Mouse (Mus musculus) MEL (cell line): ENCODE data around the gene Mcm9.

Source experiments
- CTCF ChIP-seq, 3 experiments: IDR thresholded peaks in 2 of 3; conservative IDR thresholded peaks in 1 of 3; 2 replicates each; pipeline ENCODE4 v1.5.1; 2011 to 2012; ENCODE audit warnings: low read length in 3 of 3, low read depth in 2 of 3, mild to moderate bottlenecking in 2 of 3, improper control_type of control experiment in 1 of 3, inconsistent platforms in 1 of 3, mixed read lengths in 1 of 3, moderate library complexity in 1 of 3; ENCODE audit not compliant: control insufficient read depth in 1 of 3, insufficient read depth in 1 of 3, poor library complexity in 1 of 3, severe bottlenecking in 1 of 3
- POLR2AphosphoS2 ChIP-seq: IDR thresholded peaks from 2 replicates; pipeline ENCODE4 v1.6.1; 2011; ENCODE audit warnings: low read length, improper control_type of control experiment
- UBTF ChIP-seq: IDR thresholded peaks from 2 replicates; pipeline ENCODE4 v1.6.1; 2012; ENCODE audit warnings: low read depth, mild to moderate bottlenecking, inconsistent platforms, low read length, improper control_type of control experiment, moderate library complexity, borderline replicate concordance; ENCODE audit not compliant: insufficient read depth

DNA sequence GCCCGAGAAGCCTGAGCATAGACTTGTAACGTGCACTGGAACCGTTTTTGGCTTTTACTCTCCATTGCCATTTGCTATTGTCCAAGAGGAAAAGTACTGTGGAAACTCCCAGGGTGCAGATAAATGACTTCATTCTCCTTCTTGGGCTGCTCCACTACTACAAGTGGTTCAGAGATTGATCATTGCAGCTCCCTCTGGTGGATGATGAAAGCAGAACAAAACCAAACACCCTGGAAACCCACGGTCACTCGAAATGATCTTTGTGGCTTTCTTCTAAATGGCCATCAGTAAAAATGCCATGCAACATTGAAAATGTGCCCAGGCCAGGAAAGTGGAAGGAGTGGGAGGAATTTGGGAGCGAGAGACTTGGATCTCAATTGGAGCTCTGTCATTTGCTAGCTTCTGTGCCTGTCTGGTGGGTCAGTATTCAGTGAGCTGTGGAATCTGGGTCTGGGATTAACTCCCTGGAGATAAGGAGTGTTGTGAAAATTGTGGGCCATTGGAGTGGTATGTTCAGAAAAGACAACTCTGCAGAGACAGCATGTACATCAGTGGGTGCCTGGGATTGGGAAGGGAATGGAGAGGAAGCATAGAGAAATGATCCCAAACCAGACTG, 121.0 kb downstream of the Mcm9 start:
- TF ChIP-seq POLR2AphosphoS2, result no peak
- no peak for TF ChIP-seq UBTF
- TF ChIP-seq CTCF (IDR thresholded peaks at IDR 0.05 in 2 of 3, conservative IDR thresholded peaks at IDR 0.05 in 1 of 3; ENCODE audit: control insufficient read depth in 1 of 3, insufficient read depth in 1 of 3, low read depth in 2 of 3, low read length in 3 of 3, poor library complexity in 1 of 3, severe bottlenecking in 1 of 3), result peak; percentile 44 to 86 (median 57)
